In the genomic region with DNA sequence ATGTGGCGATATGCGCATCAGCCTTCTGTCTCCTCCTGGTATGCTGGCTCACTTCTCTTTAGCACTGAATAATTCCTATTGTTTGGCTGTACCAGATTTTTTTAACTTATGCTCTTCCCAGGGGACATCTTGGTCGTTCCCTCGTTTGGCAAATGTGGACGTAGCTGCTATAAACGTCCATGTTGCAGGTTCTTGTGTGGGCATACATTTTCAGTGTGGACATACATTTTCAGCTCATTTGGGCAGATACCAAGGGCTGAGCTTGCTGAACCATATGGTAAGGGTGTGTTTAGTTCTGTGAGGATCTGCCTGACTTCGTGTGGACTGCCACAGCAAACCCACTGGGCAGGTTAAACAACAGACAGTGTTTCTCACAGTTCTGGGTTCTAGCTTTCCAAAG, we compare ENCODE assay signal across 9 mouse cellular contexts. TPM values are rescaled to one million over a fixed set of nuclear protein-coding genes. Genes with fewer than 3 reads are reported as not detected.
"Had no signal": no experiment of that assay in that cellular context is flagged by ENCODE, and none has a peak within 500 bp of the region (broad histone marks: within the 10 kb centered on the region; RNA-seq: fewer than 3 reads in every experiment).

No protein-coding gene starts in this region.

- DNase-seq: kidney, adult 2 months; kidney, postnatal 25 days; liver, embryonic 13.5 days; lung, adult 2 months; lung, postnatal 14 days; retina, postnatal 1 day; right cerebral cortex, postnatal 4 days; thymus, postnatal 25 days had no signal

RNA-seq across cellular contexts. Expression of gene Fam83g, which starts 58.8 kb away (rescaled TPM):
- polyA plus RNA-seq: macrophage had no signal
